Mouse (Mus musculus) lung, embryonic 16.5 days (tissue): ENCODE results near the gene Cacng4. TPM values are rescaled to one million over a fixed set of nuclear protein-coding genes. Genes with fewer than 3 reads are reported as not detected.

Experiments
- ATAC-seq: fragments of 200-750 bp; cut with Nextera tagmentation; 2 replicates; pipeline ENCODE4 v1.8.0; 2017; ENCODE audit warnings: low read depth, mild to moderate bottlenecking, moderate library complexity
- H3K27ac ChIP-seq: fragments of 300-500 bp; sonication (generic); 2 replicates; pipeline ENCODE4 v1.5.1; 2014; ENCODE audit warnings: mild to moderate bottlenecking, control low read depth, low read length
- H3K27me3 ChIP-seq: fragments of 300-500 bp; sonication (generic); 2 replicates; pipeline ENCODE4 v1.6.1; 2014; ENCODE audit warnings: low read depth, low read length, mixed read lengths; ENCODE audit not compliant: control insufficient read depth, insufficient read depth
- H3K36me3 ChIP-seq: fragments of 300-500 bp; sonication (generic); 2 replicates; pipeline ENCODE4 v1.6.1; 2014; ENCODE audit warnings: low read length; ENCODE audit not compliant: control insufficient read depth, insufficient read depth
- H3K4me1 ChIP-seq: fragments of 300-500 bp; sonication (generic); replicated peaks from 2 replicates; pipeline ENCODE4 v1.6.1; 2014; ENCODE audit warnings: low read length, mixed read lengths; ENCODE audit not compliant: control insufficient read depth, insufficient read depth
- H3K4me2 ChIP-seq: fragments of 300-500 bp; sonication (generic); 2 replicates; pipeline ENCODE4 v1.6.1; 2014; ENCODE audit warnings: low read depth, low read length, control low read depth
- H3K4me3 ChIP-seq: fragments of 300-500 bp; sonication (generic); 2 replicates; pipeline ENCODE4 v1.5.1; 2014; ENCODE audit warnings: mild to moderate bottlenecking, low read length, control low read depth
- H3K9ac ChIP-seq: fragments of 300-500 bp; sonication (generic); 2 replicates; pipeline ENCODE4 v1.6.1; 2014; ENCODE audit warnings: low read length, control low read depth
- H3K9me3 ChIP-seq: fragments of 300-500 bp; sonication (generic); 2 replicates; pipeline ENCODE4 v1.6.1; 2016; ENCODE audit warnings: low read length; ENCODE audit not compliant: control insufficient read depth
- WGBS: fragments of 180-500 bp; shearing (Covaris S2); extraction: QIAGEN DNeasy Blood & Tissue Kit; methylation state at CpG from one replicate; pipeline ENCODE4 v1.1.7; 2014; 5-methylcytosine and 5-hydroxymethylcytosine counted together
- polyA plus RNA-seq: library from polyadenylated mRNA; unstranded; fragments of >200 nt; fragmentation: Nextera tagmentation; extraction: Ambion mirVana; gene quantifications from 2 replicates; pipeline ENCODE4 v1.2.1, GENCODE M21; 2015

Cacng4 gene
- polyA plus RNA-seq, 1 experiment from 2014 or later, result 1.1 TPM

- no peak overlapping the region for H3K4me3 ChIP-seq
- H3K4me1 ChIP-seq, result no peaks in the 10 kb centered on the region
- H3K27me3 ChIP-seq, result no peaks in the 10 kb centered on the region; the same call in 1 of the 2 replicates
- no peak overlapping the region for H3K4me2 ChIP-seq
- H3K9me3 ChIP-seq, result no peaks in the 10 kb centered on the region
- no peaks in the 10 kb centered on the region for H3K36me3 ChIP-seq
- no peak overlapping the region for H3K27ac ChIP-seq
- WGBS, result 52% methylated on average over 20 of the region's 20 CpGs
- H3K9ac ChIP-seq, result no peak overlapping the region
- ATAC-seq, result no peak
These were observed 86.3 kb downstream of the Cacng4 start for GRCm38 (mm10) chr11:107707897-107708610.

DNA sequence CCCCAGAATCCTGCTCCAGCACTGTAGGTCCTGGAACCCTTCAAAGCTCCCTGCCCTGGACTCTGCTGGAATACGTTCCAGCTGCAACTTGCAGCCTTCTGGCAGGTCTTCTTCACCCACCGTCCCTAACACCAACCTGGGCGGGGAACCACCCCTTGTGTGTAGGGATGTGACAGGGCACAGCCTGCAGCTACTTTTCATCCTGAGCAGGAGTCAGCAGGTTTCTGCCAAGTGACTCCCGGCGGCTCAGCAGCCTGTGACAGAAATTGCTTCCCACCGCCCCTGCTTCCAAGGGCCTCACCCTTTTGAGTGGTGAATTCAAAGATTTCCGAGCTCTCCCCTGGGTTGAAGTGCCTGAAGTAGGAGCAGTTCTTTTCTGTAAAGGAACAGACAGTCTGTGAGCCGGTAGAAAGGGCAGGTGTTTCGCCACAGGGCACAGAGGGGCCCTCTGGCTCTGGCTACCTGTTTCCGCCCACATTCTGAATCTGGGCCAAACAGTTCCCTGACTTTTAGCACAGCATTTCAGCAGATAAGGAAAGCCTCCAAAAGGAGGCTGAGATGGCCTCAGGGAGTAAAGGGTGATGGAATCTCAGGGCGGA is 88.8 kb downstream of the Cacng4 start:
- Histone ChIP-seq H3K27me3 (no peaks in the 10 kb centered on the region; the same call in 1 of the 2 replicates), H3K9me3 (no peaks in the 10 kb centered on the region), H3K27ac (no peak overlapping the region), H3K4me2 (no peak overlapping the region), H3K4me3 (no peak overlapping the region), H3K9ac (no peak overlapping the region), H3K36me3 (no peaks in the 10 kb centered on the region), H3K4me1 (no peaks in the 10 kb centered on the region)
- 47% methylated on average over 11 of the region's 11 CpGs for WGBS
- ATAC-seq, result peak; percentile 86

GRCm38 (mm10) chr11:107705060-107705459 is 89.3 kb downstream of the Cacng4 start:
- H3K9me3 ChIP-seq, result no peaks in the 10 kb centered on the region
- WGBS, result 66% methylated on average over 6 of the region's 6 CpGs
- H3K4me1 ChIP-seq, result no peaks in the 10 kb centered on the region
- H3K27ac ChIP-seq, result no peak overlapping the region
- H3K4me2 ChIP-seq, result no peak overlapping the region
- no peak overlapping the region for H3K9ac ChIP-seq
- no peak; the same call in 1 of the 2 replicates for ATAC-seq
- H3K4me3 ChIP-seq, result no peak overlapping the region
- H3K36me3 ChIP-seq, result no peaks in the 10 kb centered on the region
- no peaks in the 10 kb centered on the region; the same call in 1 of the 2 replicates for H3K27me3 ChIP-seq

GRCm38 (mm10) chr11:107703272-107704134 is 90.9 kb downstream of the Cacng4 start:
- H3K27ac ChIP-seq, result no peak overlapping the region
- no peak overlapping the region for H3K4me2 ChIP-seq
- no peaks in the 10 kb centered on the region; the same call in 1 of the 2 replicates for H3K27me3 ChIP-seq
- no peak overlapping the region for H3K9ac ChIP-seq
- H3K36me3 ChIP-seq, result no peaks in the 10 kb centered on the region
- ATAC-seq, result no peak
- no peak overlapping the region for H3K4me3 ChIP-seq
- H3K9me3 ChIP-seq, result no peaks in the 10 kb centered on the region
- H3K4me1 ChIP-seq, result no peaks in the 10 kb centered on the region
- WGBS, result 46% methylated on average over 27 of the region's 27 CpGs

DNA sequence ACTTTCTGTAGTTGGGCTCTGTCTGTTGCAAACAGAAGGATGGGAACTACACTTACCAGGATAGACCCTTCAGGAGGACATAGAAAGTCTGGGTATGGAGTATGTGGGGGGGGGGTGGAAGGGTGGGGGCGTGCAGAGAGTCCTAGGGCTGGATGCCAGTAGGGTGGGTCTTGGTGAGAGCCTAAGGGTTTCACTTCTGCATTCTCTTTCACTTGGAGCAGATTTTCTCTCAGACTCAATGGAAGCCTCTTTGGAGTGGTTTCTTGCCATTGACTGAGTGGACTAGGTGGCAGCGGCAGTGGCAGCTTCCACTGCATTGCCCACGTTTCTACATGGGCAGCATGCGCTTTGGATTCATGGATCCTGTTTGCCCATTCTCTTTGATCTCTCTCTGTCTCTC is 94.4 kb downstream of the Cacng4 start:
- Histone ChIP-seq H3K4me2 (no peak overlapping the region), H3K27ac (no peak overlapping the region), H3K9ac (no peak overlapping the region), H3K27me3 (no peaks in the 10 kb centered on the region; the same call in 1 of the 2 replicates), H3K9me3 (0 out of 2 replicates have a peak, but pooled peaks cover 2% of the 10 kb centered on the region), H3K36me3 (no peaks in the 10 kb centered on the region), H3K4me1 (no peaks in the 10 kb centered on the region), H3K4me3 (no peak overlapping the region)
- WGBS, result 86% methylated on average over 4 of the region's 4 CpGs
- no peak for ATAC-seq

GRCm38 (mm10) chr11:107693338-107693737 is 101.0 kb downstream of the Cacng4 start:
- H3K9me3 ChIP-seq, result 0 out of 2 replicates have a peak, but pooled peaks cover 2% of the 10 kb centered on the region
- H3K36me3 ChIP-seq, result peaks cover 3% of the 10 kb centered on the region
- no peak overlapping the region for H3K9ac ChIP-seq
- 74% methylated on average over 6 of the region's 6 CpGs for WGBS
- no peaks in the 10 kb centered on the region for H3K27me3 ChIP-seq
- no peak for ATAC-seq
- H3K4me2 ChIP-seq, result no peak overlapping the region
- H3K4me3 ChIP-seq, result no peak overlapping the region
- H3K4me1 ChIP-seq, result no peaks in the 10 kb centered on the region
- no peak overlapping the region for H3K27ac ChIP-seq

DNA sequence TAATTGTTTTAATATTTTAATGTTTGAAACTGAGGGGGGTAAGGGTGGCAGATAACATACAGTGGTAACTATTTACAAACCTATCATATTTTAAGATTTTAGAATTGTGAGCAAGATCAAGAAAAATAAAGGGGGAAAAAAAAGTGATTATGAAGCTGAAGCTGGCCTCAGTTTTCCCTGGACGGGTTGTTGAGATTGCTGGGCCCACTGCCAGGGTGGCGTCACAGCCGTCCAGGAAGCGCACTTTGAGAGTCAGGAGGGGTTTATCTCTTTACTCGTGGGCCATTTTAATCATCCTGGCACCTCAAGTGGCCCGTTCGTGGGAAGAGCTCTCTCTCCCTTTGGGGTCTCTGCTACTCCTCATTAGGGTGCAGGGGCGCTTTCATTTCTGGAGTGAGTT is 102.8 kb downstream of the Cacng4 start:
- 39% methylated on average over 8 of the region's 8 CpGs for WGBS
- Histone ChIP-seq H3K4me3 (no peak overlapping the region), H3K9me3 (no peaks in the 10 kb centered on the region), H3K36me3 (peaks cover 7% of the 10 kb centered on the region), H3K27me3 (no peaks in the 10 kb centered on the region), H3K9ac (no peak overlapping the region), H3K4me2 (no peak overlapping the region), H3K27ac (no peak overlapping the region), H3K4me1 (no peaks in the 10 kb centered on the region)
- ATAC-seq, result no peak

- no peaks in the 10 kb centered on the region for H3K4me1 ChIP-seq
- WGBS, result 93% methylated on average over 10 of the region's 10 CpGs
- H3K9ac ChIP-seq, result no peak overlapping the region
- H3K36me3 ChIP-seq, result peaks cover 13% of the 10 kb centered on the region
- H3K27ac ChIP-seq, result no peak overlapping the region
- ATAC-seq, result no peak
- H3K4me3 ChIP-seq, result no peak overlapping the region
- H3K9me3 ChIP-seq, result no peaks in the 10 kb centered on the region
- H3K4me2 ChIP-seq, result no peak overlapping the region
- H3K27me3 ChIP-seq, result no peaks in the 10 kb centered on the region
These were observed 105.9 kb downstream of the Cacng4 start for GRCm38 (mm10) chr11:107688480-107688879.

DNA sequence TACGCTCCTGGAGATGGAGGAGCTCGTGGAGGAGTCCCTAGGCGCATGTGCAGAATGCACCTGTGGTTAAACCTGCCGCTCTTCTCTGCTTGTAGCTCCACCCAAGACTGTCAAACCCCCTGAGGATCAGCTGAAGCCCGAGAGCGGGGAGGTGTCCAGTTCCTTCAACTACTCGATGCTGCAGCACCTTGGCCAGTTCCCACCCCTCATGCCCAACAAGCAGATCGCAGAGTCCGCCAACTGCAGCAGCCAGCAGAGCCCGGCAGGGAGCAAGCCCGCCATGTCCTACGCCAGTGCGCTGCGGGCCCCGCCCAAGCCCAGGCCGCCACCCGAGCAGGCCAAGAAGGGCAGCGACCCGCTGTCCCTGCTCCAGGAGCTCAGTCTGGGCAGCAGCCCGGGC is 108.1 kb downstream of the Cacng4 start:
- Histone ChIP-seq H3K27ac (no peak overlapping the region), H3K4me2 (no peak overlapping the region), H3K4me1 (no peaks in the 10 kb centered on the region), H3K9me3 (no peaks in the 10 kb centered on the region), H3K27me3 (no peaks in the 10 kb centered on the region), H3K4me3 (no peak overlapping the region), H3K9ac (no peak overlapping the region), H3K36me3 (peaks cover 16% of the 10 kb centered on the region)
- 82% methylated on average over 20 of the region's 20 CpGs for WGBS
- ATAC-seq, result no peak
